Comparison of ENCODE assay signal across 14 mouse cellular contexts in genomic region chr19:48478864-48479263, GRCm38 (mm10).
A peak's percentile ranks its signal among the peaks of the same experiment; 100 is the strongest.
DNase-seq lines count a peak whose midpoint lies in the region; ATAC-seq lines count a peak whose summit lies in the region.
"Had no signal": no experiment of that assay in that cellular context is flagged by ENCODE, and none has a peak within 500 bp of the region (broad histone marks: within the 10 kb centered on the region; RNA-seq: fewer than 3 reads in every experiment).

No protein-coding gene starts in this region.

- peak; percentile 76 for ATAC-seq in frontal cortex, adult (ENCODE audit: low TSS enrichment)
- ATAC-seq: activated CD4-positive, CD25-positive, alpha-beta regulatory T cell, adult 4 months; forebrain, embryonic 14.5 days; Patski had no signal

- intact Hi-C loops in left cerebral cortex, postnatal 25 days (cut with DNase I), result no loop called here

- no peak for DNase-seq in frontal cortex, postnatal 14 days (ENCODE audit: low spot score in 2 of 2)
- peak; percentile 34 for DNase-seq in left cerebral cortex, adult 11 months (ENCODE audit: low spot score)
- no peak for DNase-seq in left cerebral cortex, postnatal 25 days (ENCODE audit: low spot score in 2 of 2)
- peak; percentile 87 for DNase-seq in brain, adult 2 months (ENCODE audit: low read depth, low spot score)
- DNase-seq in telencephalon, adult 2 months (ENCODE audit: low read depth, low spot score), result peak; percentile 68
- DNase-seq: adrenal gland, postnatal 14 days; cerebellum, adult 18-20 months; cerebellum, postnatal 10 days; embryo, embryonic 11 days; gastrocnemius, postnatal 25 days had no signal

Comparison
In these comparisons a context has a peak if more than half of its experiments do, and no peak if none do; other contexts are left out.
1. DNase-seq: peak in left cerebral cortex, adult 11 months (single experiment), brain, adult 2 months (single experiment) and telencephalon, adult 2 months (single experiment); none in frontal cortex, postnatal 14 days (0 of 2) and left cerebral cortex, postnatal 25 days (0 of 2).